Mouse (Mus musculus) kidney, adult 2 months (tissue): ENCODE data around the gene Rab8a.

Experiments
- CTCF ChIP-seq: fragments of 200-500 bp; conservative IDR thresholded peaks from 2 replicates; pipeline ENCODE4 v1.5.1; 2011; ENCODE audit warnings: low read depth, mild to moderate bottlenecking, control low read depth, low read length, moderate library complexity, mixed read lengths; ENCODE audit not compliant: insufficient read depth, insufficient read length
- POLR2A ChIP-seq: fragments of 200-500 bp; IDR thresholded peaks from one replicate; pipeline ENCODE4 v1.6.1; 2011; ENCODE audit warnings: low read depth, low read length, control low read depth

- TF ChIP-seq CTCF: no peak
- no peak for TF ChIP-seq POLR2A
These were observed 37.0 kb downstream of the Rab8a start for GRCm38 (mm10) chr8:72197997-72198396.
